Mouse (Mus musculus) gastrocnemius, postnatal 36 days (tissue): Measurements from ENCODE around the gene Gprc5d. TPM values are rescaled to one million over a fixed set of nuclear protein-coding genes. Genes with fewer than 3 reads are reported as not detected.
A peak's percentile ranks its signal among the peaks of the same experiment; 100 is the strongest.

ENCODE experiments used
- DNase-seq, 2 experiments: peaks; one replicate each; pipeline ENCODE4 v3.0.0; 2022
- intact Hi-C: fragments of 180-260 bp; cut with DNase I; formaldehyde crosslinking; loops from one replicate; pipeline ENCODE4 v1.15.1; 2025
- total RNA-seq, 2 experiments: library from RNA; stranded (reverse); gene quantifications; 2 replicates each; pipeline ENCODE4 v1.2.3; 2021

Gene Gprc5d
- total RNA-seq, 2 experiments from 2014 or later = not detected

DNA sequence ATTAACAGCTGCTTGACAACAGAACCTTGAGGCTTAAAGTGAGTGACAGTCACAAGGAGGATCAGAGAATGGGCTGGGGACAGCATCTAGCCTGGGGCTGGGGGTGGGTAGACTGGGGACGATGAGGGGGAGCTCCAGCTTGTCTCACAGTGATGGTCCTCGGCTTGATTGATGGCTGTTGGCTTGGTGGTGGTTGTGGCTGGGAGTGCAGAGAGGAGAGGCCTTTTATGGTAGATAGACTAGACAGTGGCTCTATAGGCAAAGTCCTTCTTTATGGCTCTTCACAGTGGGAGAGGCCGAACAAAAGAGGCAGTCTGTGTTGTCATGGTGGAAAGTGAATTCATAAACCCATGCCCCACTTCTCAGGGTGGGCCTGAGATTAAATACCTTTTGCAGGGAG lies 41.9 kb downstream of the Gprc5d start:
- intact Hi-C loops = no loop called here
- DNase-seq = no peak

DNA sequence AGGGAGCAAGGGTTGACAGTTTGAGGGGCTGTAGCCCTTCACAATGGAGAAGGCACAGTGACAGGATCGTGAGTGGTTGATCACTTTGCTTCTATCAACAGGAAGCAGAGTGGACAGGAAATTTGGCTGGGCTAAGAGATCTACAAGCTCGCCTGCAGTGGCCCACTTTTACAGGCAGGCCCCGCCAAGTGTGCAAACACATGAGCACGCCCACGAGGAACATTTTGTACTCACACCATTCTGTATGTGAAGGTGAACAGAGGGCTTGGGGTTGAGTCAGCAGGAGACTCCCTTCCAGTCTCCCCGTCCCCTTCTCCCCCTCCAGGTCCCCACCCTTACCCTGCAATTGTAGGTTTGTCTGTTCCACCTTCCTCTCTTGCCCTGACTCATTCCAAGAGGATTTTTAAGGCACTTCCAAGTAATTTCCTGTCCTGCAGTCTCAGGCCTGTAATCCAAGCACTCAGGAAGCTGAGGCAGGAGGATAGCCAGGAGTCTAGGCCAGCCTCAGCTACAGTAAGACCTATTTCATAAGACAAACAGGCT lies 43.6 kb downstream of the Gprc5d start:
- intact Hi-C loops = no loop called here

DNA sequence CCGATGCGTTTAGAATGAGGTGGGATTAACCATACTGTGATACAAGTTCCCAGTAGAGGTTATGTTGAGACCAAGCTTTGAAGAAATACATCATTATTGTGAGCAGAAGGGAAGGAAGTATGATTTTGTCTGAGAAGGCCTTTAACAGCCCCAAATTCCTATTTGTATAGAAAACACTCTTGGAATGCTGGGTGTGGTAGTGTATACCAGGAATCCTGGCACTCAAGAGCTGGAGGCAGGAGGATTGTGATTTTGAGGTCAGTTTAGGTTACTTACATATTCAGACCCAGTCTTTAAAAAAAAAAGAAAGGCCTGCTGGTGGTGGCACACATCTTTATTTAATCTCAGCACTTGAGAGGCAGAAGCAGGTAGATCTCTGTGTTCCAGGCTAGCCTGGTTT lies 47.7 kb downstream of the Gprc5d start:
- DNase-seq = no peak
- intact Hi-C loops = no loop called here

More for the DNA sequence above, 43.6 kb downstream of the Gprc5d start:
- DNase-seq = no peak

DNA sequence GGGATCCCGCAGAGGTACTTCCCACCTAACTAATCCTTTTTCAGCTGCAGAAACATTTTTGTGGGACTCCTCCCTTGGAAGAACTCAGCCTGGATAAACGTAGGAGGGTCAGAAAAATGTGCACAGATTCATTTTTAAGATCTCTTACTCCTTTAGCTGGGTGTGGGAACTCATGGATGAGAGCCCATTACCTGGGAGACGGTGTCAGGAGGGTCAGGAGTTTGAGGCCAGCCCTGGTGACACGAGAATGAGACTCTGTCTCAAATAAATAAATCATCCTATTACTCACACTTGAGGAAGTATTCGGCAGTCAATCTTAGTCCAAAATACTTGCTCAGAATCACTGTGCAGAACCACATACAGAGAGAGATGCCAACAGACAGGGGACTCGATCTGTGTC lies 48.2 kb downstream of the Gprc5d start:
- intact Hi-C loops = no loop called here
- DNase-seq = no peak

DNA sequence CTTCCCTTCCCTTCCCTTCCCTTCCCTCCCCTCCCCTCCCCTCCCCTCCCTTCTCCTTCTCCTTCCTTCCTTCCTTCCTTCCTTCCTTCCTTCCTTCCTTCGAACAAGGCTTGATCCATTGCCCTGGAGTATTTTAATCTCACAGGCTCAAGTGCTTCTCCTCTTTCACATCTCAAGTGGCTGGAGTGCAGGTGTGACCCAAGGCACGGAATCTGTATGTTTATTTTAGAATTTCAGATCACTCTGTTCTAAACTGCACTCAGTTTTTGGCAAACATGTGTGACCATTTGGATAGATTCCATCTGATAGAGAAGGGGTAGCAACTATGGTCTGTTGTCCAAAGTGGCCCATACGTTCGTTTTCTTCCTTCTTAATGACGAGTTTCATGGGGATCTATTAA lies 49.9 kb downstream of the Gprc5d start:
- intact Hi-C loops = no loop called here

DNA sequence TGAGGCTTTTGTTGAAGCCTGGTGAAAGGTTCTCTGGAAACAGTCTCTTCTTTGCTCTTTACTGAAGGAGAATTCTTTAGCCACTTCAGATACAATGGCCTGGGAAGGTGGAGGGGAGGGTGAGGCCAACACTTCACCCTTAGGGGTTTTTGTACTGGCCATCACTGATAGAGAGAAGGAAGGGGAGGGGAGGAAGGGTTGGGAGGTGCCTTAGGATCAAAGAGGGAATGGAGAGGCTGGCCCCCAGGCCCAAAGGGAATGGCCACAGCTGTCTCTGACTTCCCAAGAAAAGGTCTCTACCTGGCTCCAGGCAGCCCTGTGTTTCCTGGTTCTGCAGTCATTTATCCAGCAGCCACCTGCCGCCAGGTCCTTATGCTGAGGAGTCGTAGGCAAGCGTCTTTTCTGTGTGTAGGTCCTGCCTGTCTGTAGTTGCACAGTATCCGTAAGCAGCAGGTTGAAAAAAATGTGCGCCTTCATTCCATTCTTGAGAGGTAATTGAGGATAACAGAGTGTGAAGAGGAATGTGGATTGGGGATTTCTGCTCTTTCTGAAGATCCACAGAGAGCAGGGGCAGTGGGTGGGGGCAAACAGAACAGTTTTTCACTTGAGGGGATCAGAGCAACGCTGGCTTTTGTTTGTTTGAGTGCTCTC lies 51.2 kb downstream of the Gprc5d start:
- intact Hi-C loops = no loop called here
- no peak for DNase-seq

More for the DNA sequence above, 49.9 kb downstream of the Gprc5d start:
- no peak for DNase-seq

DNA sequence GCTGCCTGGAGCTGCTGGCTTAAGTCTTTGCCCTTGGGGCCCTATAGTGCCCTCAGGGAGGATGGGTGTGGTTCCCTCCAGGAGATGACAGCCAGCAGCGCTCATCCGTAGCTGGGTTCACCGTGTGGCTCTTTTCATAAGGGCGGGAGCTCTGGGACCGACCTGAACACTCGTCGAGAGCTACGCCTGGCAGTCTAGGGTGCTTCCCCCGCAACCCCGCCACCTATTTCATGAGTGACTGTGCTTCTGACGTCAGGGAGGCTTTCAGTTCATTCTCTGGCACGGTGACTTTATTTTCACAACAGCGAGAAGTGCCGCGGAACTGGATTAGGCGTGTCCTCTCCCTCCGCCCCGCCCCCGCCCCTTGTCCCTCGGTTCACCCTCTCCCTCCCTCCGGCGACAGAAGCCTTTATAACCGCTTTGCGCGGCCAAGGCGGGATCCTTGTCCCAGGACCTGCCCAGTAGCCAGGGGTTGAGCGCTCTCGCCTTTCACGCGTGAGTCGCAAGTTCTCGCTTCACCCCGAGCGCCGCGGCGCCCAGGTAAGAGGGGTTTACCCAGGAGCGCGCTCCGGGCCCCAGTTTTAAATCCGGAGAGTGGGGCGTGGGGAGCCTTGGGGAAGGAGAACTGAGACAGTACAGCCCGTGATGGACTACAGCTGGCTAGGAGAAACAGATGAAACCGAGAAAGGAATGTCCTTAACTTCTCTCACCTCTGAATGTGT lies 52.7 kb downstream of the Gprc5d start, which contains the start of gene Gprc5a:
Gene Gprc5a (plus strand): TSS at position 416 of the 722 bp plus-strand sequence.
- intact Hi-C loops = no loop called here
- DNase-seq = peak in 1 of 2 experiments; percentile 28

DNA sequence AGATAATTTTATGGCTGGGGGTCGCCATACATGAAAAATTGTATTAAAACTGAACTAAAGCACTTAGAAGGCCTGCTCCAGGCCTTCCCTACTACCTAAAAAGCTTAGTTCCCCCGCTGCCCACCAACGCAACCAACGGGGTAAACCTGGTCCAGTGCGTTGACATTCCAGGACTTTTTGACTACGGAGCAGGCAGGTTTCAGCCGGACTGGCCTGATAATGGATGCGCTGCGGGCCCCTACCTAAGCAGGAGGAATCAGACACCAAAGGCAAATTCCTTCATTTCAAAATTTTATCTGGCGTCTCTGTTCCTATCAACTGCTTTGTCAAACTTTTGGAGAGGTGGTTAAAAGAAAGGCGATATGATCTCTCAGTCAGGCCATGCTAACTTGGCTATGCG lies 53.5 kb downstream of the Gprc5d start:
- DNase-seq = no peak
- intact Hi-C loops = no loop called here

DNA sequence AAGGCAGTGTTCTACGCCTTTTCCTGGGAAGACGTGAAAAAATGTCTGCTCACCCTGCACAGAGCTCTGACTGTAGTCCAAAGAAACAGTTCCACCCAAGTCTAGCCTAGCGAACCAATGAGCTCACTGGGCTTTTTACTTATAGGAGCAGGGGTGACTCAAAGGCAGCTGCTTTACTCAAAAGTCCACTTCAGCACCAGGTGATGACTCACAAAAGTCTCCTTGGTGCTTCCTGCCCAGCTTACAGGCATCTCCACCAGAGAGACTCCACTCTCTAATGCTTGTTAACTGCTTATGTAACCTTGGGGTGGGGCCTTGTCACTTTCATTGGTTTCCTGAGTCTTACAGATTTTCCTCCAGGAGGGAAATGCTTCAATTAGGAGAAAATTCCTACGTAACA lies 57.4 kb downstream of the Gprc5d start:
- no peak for DNase-seq
- intact Hi-C loops = no loop called here

Other genes with a start within 250 kb of the Gprc5d start
- gene Gpr19, start 219.7 kb downstream of the Gprc5d start, total RNA-seq = 1 to 10 TPM; 3.5 to 4.6 TPM
- 10 to 100 TPM; 35.3 to 39.5 TPM for gene Cdkn1b, start 197.9 kb downstream of the Gprc5d start, total RNA-seq
- 1 to 10 TPM; 1.1 to 4.9 TPM for gene Apold1, start 136.6 kb downstream of the Gprc5d start, total RNA-seq
- gene Ddx47, start 106.7 kb downstream of the Gprc5d start, total RNA-seq = 10 to 100 TPM; 23.7 to 28.2 TPM
- under 1 TPM; 0.39 to 0.48 TPM for gene Gprc5a, start 52.6 kb downstream of the Gprc5d start, total RNA-seq
- 1 to 10 TPM; 2.4 to 4.3 TPM for gene Fam234b, start 79.7 kb upstream of the Gprc5d start, total RNA-seq
- gene Hebp1, start 79.7 kb upstream of the Gprc5d start, total RNA-seq = 1 to 10 TPM; 6.8 to 6.9 TPM
- not detected for gene Gsg1, start 136.1 kb upstream of the Gprc5d start, total RNA-seq
- gene Pbp2, start 192.1 kb upstream of the Gprc5d start, total RNA-seq = not detected
- gene Emp1, start 244.3 kb upstream of the Gprc5d start, total RNA-seq = 10 to 100 TPM; 25.5 to 34.9 TPM